Mouse (Mus musculus) ovary, postnatal 10 days (tissue): ENCODE measurements at regions not wholly inside any gene's neighbourhood (a gene's known extent, or its start where the extent isn't known, plus 50 kb on each side); places are given as distances from the start of the nearest gene placed in this dataset.
A peak's percentile ranks its signal among the peaks of the same experiment; 100 is the strongest.

Experiments
- DNase-seq: peaks from one replicate; pipeline ENCODE4 v3.0.0; 2022; ENCODE audit warnings: low spot score

DNA sequence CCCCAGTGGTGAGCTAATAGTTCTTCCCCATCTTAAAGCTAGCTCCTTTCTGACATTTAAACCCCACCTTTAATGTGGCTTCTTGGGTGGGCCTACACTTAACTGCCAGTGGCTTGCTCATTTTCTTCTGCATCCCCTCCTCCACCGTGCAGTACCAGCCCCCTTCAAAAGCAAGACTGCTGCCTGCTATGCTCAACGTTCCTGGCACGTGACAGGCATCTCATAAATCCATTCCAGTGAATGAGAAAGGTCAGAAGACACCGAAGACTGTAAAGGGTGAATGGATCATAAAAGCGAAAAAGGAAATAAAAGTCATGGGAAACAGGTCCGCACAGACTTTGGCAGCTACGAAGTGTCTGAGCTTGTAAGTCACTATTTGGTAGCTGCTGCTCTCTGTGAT lies 212.8 kb upstream of the Prok2 start:
- DNase-seq, result no peak

DNA sequence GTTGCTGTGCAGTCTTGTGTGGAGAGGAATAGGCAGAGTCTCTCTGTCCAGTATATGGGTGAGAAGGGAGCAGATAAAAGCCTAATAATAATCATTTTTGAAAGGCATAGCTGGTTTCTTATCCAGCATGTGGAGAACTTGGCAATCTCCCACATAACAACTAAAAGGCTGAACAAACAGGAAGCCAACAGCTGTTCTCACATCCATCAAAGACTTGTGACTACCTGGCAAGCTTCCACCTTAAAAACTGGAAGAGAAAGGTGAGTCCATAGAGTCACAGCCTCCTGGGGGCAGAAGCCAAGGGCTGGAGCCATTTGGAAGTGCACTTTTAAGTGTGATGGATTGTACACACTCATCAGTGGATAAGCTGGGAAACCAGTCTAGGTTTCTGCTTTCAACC lies 210.5 kb upstream of the Prok2 start:
- no peak for DNase-seq

DNA sequence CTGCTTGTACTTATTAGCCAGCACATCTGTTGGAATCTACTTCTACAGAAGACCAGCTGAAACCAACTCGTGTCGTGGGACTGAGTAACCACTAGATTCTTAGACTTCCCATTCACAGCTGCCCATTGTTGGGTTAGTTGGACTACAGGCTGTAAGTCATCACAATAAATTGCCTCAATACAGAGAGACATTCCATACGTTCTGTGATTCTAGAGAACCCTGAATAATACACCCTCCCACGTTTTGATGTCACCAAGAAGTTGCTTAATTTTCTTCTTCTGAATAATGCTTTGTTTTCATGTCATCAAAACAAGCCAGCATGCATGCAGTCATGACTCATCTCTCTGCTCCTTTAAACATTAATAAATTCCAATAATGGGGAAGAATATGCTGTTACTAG lies 209.2 kb upstream of the Prok2 start:
- no peak for DNase-seq

DNA sequence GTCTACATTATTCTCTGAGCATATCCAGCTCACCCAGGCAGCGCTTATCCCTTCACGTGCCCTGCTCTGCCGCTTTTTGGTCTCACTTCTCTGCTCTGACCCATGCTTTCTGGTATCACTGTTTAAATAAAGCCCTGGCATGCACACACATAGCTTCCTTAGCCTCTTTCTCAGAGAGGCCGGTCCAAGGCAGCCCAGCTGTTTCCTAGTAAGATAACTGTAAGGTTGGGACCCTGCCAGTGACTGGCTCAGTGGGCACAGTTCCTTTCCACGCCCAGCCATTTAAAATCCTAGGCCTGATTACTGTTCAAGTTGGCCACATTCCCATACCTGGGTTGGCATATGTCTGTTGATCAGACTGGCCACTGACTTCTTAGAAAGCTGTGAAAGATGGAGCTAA lies 208.2 kb upstream of the Prok2 start:
- DNase-seq, result no peak

DNA sequence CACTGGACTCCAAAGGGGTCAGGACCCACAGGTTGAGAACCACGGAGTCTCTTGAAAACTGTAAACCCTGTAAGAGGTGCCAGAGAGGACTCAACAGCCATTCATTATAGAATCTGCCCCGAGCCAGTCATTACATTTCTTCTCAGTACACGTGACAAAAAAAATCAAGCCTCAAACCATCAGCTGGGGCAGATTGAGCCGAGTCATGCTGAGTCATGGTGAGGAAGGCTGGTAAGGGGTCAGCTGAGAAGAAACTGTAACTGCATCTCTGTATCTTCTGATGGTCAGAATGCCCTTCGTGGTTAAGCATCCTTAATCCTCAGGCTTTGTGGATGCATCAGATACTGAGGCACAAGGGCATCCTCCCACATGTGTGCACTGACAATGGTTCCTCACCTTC lies 207.2 kb upstream of the Prok2 start:
- DNase-seq, result no peak

DNA sequence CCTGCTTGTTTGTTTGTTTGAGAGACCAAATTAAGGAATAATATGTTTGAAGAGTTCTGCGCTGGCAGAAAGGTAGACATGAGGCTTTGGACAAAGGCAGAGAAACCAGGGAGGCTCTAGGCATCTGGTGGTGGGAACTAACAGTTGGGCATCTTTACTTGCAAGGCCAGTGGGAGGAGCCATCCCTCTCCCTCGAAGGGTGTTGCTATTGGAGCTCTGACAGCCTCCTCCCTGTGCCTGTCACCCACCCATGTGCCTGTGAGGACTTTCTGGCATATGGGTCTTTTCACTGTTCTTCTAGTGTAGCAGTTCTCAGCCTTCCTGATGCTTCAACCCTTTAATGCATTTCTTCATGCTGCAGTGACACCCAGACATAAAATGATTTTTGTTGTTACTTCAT lies 206.7 kb upstream of the Prok2 start:
- DNase-seq, result no peak

DNA sequence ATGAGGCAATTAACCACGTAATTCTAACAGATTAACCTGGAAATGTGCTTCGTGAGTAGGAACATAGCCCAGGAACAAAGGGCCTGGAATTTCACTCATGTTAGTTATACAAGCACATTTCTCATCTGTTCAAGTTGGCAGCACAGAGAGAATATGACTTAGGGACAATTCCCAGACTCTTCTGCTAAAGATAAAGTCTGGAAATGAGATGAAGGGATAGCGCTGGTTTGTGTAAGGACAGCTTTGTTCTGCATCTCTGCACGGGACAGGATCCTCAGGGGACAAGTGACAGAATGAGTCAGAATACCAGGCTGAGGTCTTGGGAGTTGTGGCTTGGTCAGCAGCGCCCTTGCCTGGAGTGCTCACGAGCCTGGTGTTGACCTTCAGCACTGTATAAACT lies 206.2 kb upstream of the Prok2 start:
- DNase-seq, result no peak

DNA sequence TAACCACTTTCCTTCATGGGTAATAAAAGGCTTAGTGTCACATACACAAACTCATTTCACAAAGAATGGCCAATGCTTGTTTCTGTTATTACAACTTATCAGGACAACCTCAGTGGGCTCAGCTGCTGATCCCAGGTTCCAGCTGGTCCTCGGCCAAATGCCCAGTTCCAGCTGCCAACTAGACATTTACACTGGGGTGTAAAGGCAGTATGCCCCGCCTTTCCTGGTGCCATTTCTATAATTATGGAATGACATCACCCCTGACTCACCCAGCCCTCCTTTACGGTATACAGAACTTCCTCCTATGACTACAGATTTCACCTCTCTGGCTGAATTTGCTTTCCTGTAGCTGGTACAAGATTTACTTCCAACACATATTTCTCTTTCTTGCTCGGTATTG lies 205.4 kb upstream of the Prok2 start:
- no peak for DNase-seq

DNA sequence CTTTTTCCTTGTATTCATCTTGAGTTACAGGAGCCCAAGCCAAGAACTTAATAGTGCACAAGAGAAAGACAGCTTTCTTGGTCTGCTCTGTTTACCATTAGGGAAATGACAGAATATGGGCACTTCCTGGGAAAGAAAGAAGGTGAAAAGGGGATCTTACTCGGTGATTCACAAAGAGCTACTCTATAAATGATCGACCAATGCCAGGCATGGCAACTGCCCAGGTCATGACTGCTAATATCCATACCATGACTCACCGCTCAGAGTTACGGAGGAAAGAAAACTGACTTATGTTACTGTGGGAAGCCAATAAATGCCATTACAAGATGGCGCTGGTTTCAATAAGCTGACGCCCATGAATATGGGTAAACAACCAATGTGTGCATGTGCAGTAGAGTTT lies 204.1 kb upstream of the Prok2 start:
- no peak for DNase-seq

DNA sequence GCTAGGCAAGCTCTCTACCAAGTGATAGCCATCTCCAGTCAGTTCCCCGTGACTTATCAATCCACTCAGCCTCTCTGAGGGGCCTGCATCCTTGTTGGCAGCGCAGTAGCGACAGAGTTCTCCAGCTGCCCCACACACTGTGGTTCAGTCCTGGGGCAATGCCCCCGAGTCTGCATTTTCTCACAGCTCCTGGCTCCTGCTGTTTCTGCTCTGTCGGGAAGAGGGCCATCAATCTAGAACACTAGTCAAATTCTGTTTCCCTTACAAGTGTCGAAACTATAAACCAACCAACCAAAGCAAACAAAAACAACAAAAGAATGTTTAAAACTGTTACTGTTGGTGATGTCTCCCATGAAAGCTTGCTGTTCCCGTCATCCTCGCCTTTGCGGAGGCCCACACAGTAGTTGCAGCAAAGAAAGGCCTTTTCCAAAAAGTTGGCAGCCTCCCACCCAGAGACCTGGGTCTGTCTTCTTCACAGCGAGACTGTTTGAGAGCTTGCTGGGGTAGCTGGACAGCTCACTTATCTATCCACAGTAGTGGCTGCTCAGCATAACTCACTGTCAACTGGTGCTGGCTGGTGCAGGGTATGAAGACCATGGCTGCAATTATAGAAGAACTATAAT lies 201.9 kb upstream of the Prok2 start:
- DNase-seq, result no peak

DNA sequence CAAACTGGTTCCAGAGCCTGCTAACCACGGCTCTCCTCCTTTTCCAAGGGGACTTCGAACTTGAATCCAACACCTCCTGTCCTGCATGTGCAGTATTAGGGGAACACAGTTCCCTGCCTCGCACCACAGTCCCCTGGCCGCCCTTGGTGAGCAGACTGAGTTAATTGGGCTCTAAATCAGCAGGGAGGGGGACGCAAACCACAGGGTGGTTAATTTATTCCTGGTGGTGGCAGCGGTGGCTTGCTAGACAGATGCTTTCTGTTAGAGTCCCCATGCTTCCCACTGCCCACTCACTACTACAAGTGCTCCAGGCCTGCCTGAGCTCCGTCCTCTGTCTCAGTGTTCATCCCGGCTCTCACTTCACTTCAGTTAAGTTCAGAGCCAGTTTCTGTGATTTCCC lies 198.0 kb upstream of the Prok2 start:
- DNase-seq, result no peak

DNA sequence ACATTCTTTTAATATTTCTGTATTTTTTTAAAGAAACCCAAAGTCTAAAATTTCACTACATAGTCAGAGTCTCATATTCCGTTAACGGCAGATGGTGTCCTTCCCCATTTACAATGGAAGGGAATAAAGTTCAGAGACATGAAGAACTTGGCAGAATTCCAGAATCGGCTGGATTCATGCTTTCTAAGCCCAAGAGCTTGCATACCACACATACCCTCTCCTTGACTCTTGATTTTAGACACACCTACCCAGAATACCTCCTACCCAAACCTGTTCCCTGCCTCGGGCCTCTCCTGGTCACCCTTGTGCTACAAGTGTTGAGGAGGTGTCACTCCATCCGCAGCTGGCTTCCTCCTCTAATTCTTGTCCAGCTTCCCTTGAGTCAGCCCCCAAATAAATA lies 195.8 kb upstream of the Prok2 start:
- DNase-seq, result no peak

DNA sequence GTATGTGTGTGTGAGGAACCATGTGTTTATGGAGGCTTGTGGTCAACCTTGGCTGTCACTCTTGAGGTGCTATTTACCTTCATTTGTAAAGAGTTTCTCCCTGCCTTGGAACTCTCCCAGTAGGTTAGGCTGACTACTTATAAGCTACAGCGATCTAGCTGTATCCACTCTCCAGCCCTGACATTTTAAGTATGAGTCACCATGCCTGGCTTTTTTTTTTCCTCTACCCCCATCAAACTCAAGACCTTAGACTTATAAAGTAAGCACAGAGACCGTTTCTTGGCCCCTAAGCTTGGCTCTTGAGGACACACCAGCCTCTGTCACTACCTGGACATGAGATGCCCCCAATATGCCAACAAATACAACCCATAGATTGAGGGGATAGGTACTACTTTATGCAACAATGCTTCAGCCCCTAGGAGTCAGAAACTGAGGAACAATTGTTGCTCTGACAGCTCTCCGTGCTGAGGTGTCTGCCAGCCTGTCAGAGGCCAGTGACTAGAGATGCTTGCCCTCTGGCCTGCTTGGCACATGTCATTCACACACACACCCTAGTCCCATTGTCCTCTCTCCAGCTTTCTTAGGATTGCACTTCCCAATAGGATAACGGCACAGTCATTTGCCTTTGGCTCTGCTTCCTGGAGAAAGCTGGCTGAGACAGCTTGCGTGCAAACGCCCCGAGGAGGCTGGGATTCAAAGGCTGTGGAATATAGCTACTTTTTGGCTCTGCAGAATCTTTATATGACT lies 193.8 kb upstream of the Prok2 start:
- no peak for DNase-seq

DNA sequence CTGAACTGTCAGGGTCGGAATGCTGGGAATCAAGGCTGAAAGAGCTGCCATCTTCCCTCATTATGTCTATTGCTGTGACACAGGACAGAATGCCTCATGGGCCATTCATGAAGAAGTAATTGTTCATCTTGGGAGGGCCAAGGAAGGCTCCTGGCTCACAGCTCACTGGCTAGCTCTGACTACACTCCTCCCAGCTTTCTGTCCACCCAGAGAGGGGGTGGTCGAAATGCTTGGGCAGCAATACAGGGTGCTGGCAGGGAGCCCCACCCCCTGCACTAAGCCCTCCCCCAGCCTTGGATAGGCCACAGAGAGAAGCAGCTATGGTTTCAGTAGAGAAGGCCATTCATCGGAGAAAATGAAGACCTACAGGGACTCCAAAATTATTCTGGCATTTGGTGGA lies 192.2 kb upstream of the Prok2 start:
- no peak for DNase-seq

DNA sequence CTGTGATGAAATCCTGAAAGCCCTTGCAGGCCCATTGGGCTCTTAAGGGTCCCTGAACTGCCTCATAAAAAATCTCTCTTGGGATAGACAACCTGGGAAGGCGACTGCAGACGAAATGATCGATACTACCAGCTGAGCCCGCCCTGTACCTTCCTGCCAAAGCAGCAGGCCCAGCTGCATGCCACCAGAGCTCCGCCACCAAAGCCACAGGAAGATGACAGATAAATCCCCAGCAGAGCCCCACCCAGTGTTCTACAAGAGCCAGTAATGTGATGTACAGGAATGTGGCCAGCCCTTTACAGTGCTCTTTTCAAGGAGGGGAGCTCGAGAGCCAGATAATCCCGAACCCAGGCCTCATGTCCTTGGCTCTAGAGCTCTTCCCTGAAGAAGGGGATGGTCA lies 183.7 kb upstream of the Prok2 start:
- no peak for DNase-seq

DNA sequence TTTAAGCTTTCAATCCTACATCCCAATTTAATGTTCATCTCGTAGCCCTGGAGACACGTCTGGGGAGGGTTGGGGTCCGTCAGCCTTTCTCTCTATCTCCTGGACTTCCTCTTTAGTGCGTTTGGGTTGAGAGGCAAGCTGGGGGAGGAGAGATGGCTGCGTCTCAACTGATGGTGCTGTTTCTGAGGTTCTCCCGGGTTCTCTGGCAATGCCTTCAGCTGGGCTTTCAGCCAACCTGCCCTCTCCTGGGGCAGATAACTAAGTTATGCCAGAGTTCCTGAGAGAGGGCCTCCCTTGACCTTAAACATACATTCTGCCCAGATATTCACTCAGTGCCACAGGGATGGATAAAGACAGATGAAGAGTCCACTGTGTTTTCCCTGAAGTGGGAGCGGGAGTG lies 183.3 kb upstream of the Prok2 start:
- DNase-seq, result peak; percentile 28

DNA sequence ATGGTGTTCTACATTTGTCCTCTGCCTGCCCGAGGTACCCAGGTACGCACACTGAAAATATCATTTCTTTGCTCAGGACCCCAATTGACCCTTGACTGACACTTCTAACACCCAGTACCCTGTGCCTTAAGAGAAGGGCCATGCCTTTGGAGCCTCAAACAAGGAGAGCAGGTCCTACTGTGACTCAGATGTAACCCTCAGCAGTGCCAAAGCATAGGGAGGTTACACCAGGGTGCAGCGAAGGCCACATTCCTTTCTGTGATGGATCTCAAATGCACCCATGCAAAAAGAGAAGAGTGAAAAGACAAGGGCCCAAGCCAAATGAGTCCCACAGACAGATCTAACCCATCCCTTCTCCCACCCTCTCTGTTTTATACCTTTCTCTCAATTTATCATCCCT lies 181.9 kb upstream of the Prok2 start:
- DNase-seq, result no peak

DNA sequence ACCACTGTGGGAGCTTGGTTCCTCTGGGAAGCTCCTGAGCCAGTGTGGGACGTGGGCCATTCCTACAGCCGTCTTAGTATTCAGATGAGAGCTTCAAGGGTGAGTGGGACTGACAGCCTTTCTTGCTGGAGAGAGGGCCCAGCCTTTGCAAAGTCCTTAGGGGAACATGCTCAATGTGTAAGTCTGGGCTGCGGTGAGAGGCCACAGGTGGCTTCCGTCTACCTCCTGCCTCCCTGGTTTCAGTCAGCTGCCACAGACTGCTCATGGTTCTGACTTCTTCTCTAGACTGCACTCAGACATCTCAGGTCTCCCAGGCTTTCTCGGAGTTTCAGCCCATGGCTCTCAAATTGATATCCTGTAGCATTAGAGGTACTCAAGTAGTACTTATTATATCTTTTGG lies 179.0 kb upstream of the Prok2 start:
- DNase-seq, result no peak

DNA sequence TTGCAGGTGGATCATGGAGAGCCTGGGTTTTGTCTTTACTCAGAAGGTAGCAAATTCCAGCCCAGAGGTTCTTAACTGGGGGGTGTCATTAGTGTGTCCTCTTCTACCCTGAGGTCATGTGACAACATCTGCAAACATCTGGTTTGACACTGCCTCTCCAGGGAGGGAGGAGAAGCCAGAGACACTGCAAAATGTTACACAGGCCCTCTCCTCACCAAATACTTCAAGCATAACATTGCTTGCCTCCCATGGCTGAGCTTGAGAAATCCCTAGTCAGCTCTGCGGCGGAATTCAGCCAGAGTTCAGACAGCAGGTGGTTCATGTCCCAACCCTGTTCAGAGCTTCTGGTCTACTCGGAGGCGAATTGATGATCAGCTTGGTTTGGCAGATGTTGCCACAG lies 178.4 kb upstream of the Prok2 start:
- no peak for DNase-seq

DNA sequence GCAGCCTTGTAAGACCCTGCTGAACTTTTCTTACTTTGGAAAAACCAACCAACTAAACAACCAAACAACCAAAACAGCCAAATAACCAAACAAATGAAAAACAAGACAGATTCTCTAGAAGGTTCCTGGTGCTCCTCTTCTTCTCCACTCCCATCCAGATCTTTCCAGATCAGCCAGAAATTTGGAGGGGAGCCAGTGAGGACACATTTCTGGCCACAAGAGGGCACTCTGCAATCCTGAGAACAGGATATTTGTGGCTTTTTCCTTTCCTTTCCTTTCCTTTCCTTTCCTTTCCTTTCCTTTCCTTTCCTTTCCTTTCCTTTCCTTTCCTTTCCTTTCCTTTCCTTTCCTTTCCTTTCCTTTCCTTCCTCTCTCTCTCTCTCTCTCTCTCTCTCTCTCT lies 177.9 kb upstream of the Prok2 start:
- peak; percentile 57 for DNase-seq

DNA sequence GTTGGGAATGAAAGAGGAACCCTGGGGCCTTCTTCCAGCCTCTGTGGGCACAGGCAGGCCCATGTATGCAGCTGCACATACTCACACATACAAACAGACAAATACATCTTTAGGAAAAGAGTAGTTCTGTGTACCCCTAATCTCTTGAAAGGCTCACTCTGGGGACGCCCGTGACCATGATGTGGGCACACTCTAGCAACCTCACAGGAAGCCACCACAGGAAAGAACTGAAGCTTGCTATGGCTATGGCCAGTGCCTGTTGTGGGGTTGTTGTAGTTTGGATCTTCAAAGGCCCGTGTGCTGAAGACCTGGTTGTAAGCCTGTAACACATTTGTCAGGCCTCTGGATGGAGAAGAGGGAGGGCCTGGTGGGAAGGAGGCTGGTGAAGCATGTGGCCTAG lies 175.4 kb upstream of the Prok2 start:
- DNase-seq, result no peak

DNA sequence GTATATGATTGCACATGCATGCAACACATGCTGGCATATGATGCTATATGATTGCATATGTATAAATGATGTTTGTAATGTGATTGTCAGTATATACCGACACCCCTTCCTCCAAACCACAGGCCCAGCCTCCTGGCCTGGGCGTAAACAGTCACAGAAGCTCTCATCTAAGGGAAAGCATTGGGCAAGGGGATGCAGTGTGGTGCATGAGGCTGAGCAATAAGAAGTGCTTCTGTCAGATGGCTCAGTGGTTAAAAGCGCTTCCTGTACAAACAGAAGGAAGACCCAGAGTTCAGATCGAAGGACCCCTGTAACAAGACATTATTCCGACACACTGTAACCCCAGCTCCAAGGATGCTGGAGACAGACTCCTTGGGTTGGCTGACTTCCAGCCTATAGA lies 175.0 kb upstream of the Prok2 start:
- no peak for DNase-seq

DNA sequence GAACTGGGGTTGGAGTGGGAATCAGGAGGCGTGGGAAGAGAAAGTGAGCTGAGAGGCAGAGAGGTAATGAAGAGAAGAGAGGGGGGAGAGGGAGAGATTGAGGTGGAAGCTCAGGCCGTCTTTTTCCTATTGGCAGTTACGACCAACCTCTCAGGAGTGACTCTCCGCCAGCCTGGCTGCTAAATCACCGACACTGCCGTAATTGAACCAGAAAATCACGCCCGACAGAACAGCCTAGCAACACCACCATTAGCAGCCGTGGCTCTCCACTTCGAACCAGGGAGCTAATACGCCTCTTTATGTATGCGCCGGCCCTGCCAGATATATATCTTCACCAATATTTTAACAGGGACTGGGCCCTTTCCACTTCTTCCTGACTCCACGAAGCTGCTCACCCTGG lies 173.5 kb upstream of the Prok2 start:
- no peak for DNase-seq

DNA sequence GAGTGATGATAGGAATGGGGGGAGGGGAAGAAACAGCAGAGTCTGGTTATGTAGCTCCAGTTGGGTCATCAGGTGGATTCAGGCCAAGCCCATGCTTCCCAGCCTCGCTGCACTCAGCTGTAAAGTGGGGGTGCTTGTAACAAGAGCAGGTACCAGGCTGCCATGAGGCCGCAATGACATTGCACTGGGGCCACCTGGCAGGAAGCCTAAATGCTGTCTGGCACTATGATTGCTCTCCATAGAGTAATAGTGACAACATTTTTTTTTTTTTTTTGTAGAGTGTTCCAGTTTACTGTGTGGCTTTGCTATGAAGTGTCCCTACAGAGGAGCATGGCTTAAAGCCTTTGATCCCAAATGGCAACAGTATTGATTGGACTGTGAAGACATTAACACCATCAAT lies 171.9 kb upstream of the Prok2 start:
- no peak for DNase-seq
